Mouse (Mus musculus) ovary, adult 18-20 months (tissue): ENCODE measurements around the gene Slc22a16.
"Not testable (repeated sequence)": the region's sequence is repeated elsewhere in the genome, so short reads cannot be mapped to it uniquely, and the experiment has no call there.

Experiments
- DNase-seq: peaks from one replicate; pipeline ENCODE4 v3.0.0; 2022; ENCODE audit warnings: low spot score, mixed read lengths

The Slc22a16 gene

DNA sequence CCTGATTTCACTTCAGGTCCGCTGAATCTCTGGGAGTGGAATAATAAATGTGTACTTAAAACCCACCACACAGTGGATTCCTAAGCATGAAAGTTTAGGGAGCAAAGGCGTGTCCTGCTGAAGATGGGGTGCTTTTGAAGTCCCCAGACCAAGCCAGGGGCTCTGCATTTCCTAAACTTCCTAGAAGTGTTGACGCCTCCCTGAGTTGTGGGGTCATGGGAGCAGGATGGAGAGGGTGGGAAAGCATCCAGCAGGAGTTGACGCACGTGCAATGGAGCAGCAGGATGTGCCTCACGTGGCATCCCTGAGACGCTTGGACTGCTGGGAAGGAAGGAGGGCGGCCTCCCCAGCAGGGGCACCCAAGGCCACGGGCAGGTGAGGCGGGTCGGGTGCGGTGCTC, at the start of gene Slc22a16:
Gene Slc22a16 (plus strand): TSS at position 301 of the 400 bp plus-strand sequence.
- DNase-seq: no peak

DNA sequence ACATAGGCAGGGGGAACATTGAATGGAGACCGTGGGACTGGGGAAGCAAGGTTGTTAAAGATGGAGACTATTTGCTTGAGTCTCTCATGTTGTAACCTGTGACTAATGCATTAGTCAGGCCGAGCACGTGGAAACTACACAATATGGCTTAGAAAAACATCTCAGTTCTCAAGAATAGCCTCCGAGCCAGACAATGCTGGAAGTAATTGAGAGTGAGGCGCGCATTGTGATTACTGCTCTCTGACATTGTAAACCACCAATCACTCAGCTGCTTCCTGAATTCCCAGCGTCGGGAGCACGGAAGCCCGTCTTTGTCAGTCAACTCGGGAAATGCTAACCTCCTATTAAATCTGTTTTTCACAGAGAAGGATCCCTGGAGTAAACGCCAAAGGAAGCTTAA, 48.6 kb upstream of the Slc22a16 start:
- DNase-seq: no peak

DNA sequence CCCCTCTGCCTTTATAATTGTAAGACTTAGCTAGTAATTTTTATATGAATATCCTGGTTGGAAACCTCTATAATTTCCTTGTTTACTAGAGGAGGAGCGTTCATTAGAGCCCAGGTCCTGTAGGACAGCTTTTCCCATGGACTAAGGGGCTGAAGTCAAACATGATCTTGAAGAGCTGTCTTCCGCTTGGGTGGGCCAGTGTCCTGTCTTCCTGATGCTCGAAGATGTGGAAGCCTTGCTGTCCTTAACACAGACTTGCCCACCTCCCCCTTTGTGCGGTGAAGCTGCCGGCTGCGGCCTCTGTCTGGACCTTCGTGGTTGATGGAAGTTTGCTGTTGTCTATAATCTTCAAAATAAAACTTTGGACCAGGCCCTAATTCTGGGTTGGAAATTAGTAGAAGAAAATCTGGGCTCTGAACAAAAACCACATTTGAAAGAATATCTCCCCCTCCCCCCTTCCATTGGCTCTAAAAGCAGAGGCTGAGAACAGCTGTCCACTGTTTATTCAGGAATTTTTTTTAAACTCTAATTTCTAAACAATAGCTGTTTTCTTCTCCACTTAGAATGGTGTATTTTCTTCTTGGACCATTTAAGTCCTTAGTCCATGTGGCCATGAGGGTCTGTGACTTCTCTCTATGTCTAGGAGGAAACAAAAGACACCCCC, 46.7 kb upstream of the Slc22a16 start:
- DNase-seq: no peak

DNA sequence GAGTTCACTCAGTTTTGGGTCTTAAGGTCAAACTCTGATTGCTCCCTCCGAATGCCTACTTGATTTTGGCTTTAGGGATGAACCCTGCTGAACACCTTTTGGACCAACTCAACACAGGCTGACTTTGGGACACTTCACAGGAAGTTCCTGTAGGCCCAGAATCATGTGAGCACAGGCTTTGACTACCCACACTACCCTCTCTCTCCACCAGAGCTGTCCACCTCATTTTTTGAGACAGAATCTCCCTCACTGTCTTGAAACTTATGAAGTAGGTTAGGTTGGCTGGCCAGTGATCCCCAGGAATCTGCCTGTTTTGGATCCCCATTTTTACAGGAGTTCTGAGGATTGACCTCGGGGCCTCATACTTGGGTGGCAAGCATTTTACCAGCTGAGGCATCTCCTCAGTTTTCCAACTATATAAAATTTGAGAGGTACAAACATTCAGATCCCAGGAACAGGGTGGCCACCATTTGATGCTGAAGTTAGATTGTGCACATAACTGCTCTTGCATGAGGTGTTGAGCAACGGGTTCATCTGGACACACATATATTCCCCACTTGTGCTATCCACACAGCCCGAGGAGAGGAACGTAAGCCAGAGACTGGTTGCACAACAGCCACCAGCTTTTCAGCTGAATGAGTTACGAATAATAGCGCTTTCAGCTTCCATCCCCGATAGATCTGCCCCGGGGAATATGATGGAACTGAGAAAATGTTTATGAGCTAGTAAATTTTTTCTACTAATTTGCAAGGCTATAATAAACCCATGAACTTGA, 45.9 kb upstream of the Slc22a16 start:
- DNase-seq: no peak

DNA sequence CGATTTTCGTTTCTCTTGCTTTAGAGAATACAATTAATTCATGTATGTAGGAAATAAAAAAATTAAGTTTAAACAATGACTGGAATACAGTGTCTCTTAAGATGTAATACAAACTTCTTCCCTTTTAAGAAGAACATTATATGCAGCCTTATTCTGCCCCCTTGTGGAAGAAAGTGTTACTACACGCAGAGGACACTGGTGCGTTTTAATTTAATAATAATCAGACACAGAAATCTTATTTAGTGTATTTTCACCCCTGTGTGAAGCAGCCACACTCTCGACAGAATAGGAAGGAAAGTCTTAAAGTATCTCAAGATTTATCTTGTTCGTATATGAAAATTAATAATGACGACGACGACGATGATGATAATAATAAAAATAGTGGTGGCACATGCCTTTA, 45.1 kb upstream of the Slc22a16 start:
- no peak for DNase-seq

DNA sequence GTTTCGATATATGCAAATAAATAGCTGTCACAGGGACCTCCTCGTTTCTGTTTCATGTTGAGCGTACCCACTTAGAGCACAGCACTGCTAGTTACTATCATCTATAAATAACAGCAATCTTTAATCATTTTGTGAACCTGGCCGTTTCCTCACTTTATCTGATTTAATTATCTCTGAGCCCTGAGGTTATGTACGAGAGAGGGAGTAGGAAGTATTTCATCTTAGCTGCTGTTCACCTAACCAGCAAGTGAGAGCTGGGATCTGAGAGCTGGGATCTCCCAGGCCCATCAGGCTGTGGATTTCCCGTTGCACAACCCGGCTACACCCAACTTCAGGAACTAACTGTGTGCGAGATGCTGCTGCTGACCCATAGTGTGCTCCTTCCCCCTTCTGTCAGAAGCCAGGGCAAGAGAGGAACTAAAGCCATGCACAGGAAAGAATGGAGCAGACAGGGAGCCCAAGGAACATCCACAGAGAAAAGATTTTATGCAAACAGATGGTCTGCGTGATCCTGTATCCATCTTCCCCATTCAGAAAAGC, 44.5 kb upstream of the Slc22a16 start:
- DNase-seq: no peak

DNA sequence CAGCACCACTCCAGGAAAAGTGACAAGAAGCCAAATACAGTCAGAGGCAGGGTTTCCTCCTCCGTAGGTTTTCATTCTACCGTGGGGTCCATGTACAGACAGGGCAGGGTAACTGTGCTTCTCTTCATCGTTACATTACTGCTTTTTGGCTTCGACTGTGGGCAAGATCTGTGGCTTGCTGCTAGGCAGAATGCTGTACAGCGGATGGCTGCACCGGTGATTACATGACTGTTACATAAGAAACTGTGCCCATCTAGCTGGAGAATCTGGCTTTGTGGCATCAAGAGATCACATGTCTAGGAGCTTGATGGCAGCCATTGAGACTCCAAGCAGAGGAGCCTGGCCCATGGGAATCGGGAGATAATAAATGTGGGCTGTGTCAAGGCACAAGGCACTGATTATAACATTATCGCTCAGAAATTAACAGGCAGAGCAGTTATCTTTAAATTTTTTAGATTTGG, 43.8 kb upstream of the Slc22a16 start:
- DNase-seq: no peak

DNA sequence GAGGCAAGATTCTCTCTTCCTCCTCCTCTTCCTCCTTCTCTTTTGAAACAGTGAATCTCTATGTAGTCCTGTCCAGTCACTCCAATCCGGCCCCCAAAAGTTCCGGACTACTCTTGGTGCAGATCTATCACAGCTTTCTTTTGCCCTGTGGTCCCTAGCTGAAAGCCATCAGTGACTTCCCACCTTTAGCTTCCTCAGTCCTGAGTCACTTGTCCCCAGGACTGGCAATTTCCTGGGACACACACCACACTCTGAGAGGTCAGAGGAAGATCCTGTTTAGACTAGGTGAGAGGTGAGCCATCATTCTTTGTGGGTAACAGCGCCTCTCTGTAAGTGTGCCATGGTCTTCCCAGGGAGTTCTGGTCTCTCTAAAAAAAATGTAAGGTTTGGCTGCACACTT, 43.1 kb upstream of the Slc22a16 start:
- no peak for DNase-seq

DNA sequence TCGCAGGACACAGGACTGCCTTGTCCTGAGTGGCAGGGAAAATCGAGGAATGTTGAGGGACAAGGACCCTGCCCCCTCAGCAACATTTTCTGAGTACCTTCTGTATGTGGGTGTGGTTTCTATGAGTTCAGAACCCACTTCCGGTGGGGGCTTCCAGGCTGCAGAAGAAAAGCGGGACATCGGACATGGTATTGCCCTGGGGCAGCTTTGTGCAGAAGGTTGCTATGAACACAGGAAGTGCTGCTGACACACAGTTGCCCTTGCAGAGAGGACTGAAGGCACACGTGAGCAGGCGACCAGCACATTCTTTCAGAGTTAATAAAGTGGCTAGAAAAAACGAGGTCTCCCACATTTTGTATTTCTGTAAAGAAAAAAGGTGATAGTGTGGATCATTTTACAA, 42.6 kb upstream of the Slc22a16 start:
- DNase-seq: no peak

DNA sequence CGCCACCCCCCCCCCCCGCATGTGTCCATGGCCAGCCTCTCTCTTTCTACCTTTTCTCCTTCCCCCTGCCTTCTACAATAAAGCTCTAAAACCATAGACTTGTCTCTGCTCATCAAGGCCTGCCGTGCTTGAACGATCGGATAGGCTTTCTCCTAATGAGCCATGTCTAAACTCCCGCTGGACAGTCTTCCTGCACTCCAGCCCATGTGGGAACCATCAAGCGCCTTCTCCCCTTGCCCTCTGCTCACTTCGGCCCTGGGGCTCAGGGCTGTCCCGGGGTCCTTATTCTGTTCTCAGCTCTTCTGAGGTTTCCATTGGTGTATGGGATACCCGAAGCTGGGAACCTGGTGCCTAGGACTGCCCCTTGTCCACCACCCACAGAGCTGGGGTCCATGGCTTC, 41.5 kb upstream of the Slc22a16 start:
- no peak for DNase-seq

DNA sequence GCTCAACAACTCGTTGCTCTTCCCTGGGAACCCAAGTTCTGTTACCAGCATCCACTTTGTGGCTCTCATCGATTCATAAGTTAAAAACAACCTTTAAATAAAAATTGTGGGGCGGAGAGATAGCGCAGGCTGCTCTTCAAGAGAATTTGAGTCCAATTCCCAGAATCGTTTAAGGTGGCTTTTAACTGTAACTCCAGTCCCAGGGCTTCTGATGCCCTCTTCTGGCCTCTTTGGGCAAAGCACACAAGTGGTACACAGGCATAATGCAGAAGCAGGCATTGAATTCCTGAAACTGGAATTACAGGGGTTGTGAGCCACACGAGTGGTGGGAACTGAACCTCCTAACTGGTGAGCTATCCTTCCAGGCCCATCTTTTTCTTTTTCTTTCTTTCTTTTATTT, 40.5 kb upstream of the Slc22a16 start:
- DNase-seq: no peak

DNA sequence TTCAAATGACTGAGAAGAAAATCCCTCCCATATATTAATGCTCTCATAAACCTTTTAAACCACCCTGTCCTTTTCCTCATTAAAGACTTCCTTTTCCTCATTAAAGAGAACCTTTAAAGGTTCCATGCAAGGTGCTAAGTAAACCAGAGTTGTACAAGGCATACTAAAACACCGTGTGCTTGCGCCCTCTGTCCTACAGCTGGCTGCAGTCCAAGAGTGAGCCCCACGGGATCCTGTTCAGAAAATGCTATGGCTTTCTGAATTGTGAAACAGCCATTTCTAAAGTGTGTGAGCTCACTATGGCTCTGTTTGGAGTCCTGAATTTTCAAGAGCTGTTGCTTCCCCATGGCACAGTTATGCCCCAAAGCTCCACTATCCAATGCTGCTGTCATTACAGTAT, 39.5 kb upstream of the Slc22a16 start:
- DNase-seq: no peak

DNA sequence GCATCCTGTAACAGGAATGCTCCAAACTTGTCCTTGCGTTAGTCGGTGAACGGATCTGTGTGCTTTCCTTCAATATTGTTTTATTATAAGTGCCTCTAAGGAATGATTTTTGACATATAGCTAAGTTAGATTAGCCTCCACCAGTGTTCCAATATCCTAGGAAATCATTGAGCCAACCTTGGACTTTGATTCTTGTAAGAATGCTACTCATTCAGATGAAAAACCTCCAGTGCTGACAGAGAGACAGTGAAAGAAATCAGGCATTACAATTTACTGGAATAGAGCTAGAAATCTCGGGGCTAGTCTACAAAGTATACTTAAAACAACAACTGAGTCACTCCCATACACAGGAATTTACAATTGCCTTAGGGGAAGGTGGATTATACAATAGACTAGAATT, 37.5 kb upstream of the Slc22a16 start:
- not testable (repeated sequence) for DNase-seq

DNA sequence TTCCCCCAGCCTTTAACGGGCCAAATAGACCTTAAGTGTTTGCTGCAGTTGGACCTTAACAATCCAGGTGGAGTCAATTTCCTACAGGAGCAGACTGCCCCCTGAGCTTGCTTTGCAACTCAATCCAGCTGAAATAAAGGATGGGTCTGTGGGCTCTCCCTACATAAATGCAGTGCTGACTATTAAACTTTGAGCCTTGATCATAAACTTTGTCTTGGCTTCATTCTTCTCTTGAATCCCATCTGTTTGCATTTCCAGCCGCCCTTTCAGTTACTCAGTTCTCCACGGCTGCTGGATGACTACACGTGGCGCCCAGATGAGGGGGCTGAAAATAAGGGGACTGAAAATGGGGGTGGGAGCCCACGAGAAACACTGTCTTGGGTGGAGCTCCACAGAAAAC, 28.8 kb upstream of the Slc22a16 start:
- no peak for DNase-seq

DNA sequence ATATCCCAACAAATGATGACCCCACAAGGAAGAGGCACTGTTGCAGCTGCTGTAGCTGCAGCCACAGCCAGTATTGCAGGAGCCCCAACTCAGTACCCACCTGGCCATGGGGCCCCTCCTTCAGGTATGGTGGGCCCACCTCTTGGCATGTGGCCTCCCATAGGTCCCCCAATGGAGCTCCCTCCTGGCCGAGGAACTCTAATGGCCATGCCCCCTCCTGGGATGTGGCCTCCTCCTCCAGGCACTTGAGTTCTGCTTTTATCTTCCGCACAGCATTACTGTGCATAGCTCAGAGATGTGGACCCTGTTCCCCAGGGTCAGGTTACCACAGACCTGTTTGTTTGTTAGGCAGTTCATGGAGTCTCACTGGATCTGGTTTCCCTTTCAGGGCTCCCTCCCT, 20.8 kb upstream of the Slc22a16 start:
- no peak for DNase-seq

DNA sequence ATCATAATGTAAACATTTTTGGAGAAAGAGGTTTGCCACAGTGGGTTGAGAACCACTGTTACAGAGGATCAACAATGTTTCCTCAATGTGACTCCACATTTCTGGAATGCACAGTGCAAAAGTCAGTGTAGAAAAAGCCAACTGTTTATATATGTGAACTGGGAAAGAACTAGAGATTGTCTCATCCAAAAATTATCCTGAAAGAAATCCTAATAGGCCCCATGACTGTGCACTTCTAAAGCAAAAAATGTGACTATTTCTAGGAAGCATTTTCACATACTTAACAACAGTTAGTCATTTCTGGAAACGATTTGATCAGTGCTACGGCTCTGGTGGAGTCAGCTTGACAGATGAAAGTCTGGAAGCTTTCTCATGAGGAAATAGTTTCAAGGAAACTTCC, 18.3 kb upstream of the Slc22a16 start:
- no peak for DNase-seq

DNA sequence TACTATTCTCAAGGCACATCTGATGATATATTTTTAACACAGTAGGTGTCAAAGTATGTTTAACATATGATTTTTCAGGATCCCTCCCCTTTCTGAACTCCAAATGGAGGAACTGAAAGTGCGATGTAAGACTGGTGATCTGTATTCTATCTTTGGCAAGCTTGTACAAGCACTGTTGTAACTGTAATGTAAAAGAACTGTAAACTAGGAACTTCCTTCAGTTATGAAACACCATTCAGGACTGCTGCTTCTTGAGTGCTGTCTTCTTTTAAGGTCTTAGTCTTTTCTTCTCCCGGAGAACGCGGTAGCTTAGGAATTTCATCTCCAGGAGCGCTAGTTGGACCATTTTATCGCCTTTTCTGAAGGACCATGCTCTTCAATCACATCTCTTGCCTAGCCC, 4.4 kb upstream of the Slc22a16 start:
- DNase-seq: not testable (repeated sequence)

DNA sequence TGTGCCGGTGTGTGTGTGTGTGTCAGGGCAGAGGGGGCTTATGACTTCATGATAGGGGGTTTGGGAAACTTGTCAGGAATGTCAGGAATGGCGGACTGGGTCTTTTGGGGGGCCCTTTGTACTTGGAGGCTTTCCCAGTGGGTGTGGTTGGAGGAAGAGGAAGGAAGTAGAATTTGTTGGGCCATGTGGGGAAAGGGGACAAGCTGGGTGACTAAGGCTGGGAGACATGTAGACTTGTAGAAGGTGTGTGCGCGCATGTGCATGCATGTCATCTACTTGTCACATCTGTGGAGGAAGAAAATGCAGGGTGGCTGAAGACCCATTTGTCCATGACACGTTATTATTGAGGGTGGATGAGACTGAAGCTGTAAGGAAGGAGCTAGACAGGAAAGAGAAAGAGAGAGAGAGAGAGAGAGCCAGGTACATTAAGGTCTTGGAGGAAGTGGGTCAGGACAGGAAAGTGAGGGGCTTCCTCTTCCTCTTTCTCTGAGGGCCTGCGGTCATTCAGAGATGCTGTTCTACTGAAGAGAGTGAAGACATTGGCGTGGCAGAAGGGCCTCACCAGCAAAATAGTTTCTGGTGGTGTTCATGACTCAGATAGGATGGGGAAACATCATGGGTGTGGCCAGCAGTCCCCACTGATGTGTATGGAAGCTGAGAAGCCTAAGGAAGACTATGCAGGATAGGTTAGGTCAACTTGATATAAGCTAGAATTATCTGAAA, 5.9 kb downstream of the Slc22a16 start:
- no peak for DNase-seq

DNA sequence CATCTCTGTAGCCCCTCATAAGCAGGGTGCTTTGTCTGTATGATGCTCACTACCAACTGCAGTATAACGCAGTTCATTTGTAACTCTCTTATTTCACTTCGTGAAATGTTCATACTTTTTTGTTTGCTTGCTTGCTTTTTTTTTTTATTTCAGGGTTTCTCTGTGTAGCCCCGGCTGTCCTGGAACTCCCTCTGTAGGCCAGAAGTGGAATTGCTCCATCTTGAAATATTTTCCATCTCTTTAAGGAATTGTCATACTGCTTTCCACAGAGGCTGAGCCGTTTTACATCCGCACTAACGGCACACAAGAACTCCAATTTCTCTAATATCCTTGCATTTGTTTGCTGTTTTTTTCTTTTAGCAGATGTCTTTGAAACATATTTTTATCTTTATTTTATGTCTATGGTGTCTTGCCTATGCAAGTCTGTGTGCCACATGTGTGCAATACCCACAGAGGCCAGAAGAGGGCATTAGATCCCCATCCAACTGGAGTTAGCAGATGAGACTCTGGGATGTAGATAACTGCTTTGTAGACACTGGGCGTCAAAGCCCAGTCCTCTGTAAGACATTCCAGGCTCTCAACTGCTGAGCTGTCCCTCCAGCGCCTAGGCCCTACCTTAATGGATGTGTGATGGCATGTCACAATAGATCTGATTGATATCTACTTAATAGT, 13.6 kb downstream of the Slc22a16 start:
- no peak for DNase-seq

DNA sequence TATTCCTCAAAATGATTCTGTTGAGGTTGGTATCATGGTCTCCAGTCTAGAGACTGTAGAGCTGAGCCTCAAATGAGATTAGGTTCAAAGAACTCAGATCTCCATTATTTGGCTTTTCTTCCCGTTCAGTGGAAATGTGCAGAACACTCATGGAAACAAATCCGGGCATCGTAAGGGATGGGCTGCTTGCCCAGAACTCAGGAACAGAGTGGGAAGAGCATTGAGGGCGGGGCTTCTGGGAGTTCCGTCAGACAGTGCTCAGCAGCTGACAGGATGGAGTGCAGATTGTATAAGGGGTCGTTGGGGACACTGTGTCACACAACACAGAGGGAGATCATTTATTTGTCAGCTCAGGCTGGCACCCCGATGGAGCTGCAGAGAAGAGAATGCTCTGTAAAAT, 22.1 kb downstream of the Slc22a16 start:
- no peak for DNase-seq

DNA sequence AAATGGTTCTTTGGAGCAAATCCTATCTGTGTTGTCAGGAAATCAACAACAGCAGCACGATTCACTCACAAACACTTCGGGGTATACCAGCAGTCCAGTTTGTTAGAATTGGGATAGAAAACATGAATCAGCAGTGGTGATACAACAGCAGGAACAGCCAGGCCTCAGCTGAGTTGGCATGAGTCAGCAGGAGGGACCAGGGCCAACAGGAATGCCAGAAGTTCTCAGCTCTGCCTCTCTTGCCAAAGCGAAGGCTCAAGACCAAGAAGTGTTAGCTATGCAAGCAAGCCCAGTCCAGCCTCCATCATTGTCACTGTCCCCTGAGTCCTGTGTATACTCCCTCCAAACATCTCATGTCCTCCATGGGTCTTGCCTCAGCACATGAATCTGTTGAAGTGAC, 27.0 kb downstream of the Slc22a16 start:
- DNase-seq: no peak

DNA sequence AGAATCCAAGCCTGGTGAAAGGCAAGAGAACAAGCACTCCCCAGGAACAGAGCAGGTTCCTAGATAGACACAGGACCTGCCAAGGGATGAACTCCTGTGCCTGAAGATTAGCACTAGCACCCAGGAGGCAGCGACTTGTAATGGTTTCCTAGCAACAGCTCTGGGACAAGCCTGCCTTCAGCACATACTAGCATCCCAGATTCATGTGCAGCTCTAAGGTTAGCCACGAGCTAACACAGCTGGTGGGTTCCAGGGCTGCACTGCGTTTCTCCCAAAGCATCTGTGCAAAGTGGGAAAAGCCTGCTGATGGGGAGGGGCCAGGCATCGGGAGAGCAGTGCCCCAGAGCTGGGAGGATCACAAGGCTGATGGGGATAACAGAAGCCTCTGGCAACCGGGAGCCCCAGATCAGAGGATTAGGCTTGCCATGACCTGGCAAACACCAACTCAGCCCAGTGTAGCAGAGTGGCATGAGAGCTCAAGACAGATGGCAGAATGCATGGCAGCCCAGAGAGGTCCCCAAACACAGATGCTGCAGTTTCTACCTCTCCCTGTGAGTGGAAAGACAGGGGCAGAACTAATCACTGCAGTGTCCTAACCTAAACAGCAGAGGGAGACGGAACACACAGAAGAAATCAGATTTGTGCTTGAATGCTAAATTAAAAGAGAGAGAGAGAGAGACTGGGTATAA, 34.7 kb downstream of the Slc22a16 start:
- DNase-seq: no peak
